Mouse (Mus musculus): Measurements from ENCODE around the gene Snu13.

- TF ChIP-seq EP300 (IDR thresholded peaks at IDR 0.05; ENCODE audit: insufficient read depth, low read depth, low read length) (no peak), POLR2A (IDR thresholded peaks at IDR 0.05; ENCODE audit: insufficient read depth, low read length) (no peak)
Observed at GRCm38 (mm10) chr15:82063909-82064308, 16.5 kb upstream of the Snu13 start.
